Mouse (Mus musculus) brain, embryonic 14.5 days (tissue): ENCODE measurements around the gene Opn4.

Experiments
- CTCF ChIP-seq: fragments of 200-500 bp; IDR thresholded peaks from 2 replicates; pipeline ENCODE4 v1.5.1; 2012; ENCODE audit warnings: inconsistent platforms, mild to moderate bottlenecking, moderate library complexity, borderline replicate concordance; ENCODE audit not compliant: insufficient read depth, insufficient read length; ENCODE audit errors: extremely low read depth
- POLR2A ChIP-seq: fragments of 200-500 bp; IDR thresholded peaks from 2 replicates; pipeline ENCODE4 v1.6.1; 2012; ENCODE audit warnings: mild to moderate bottlenecking, inconsistent platforms, borderline replicate concordance; ENCODE audit not compliant: poor library complexity, insufficient read depth, insufficient read length, severe bottlenecking; ENCODE audit errors: extremely low read depth

DNA sequence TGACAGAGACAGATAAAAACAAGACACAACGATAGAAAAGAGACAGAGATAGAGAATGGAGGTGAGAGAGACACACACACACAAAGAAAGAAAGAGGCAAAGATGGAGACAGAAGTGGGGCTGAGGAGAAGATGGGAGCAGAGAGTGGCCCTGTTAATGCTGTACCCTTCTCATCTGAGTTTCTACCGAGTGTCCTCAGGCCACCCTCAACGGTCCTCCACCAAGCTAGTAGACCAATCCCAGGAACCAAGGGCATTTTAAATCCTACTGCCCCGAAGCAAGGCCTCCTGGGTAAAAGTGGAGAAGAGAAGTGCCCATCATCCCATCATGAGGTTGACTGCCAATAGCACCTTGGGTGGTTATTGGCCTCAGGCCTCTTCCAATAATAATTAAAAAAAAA lies 29.0 kb downstream of the Opn4 start:
- TF ChIP-seq CTCF (no peak), POLR2A (no peak)
